In the genomic region with DNA sequence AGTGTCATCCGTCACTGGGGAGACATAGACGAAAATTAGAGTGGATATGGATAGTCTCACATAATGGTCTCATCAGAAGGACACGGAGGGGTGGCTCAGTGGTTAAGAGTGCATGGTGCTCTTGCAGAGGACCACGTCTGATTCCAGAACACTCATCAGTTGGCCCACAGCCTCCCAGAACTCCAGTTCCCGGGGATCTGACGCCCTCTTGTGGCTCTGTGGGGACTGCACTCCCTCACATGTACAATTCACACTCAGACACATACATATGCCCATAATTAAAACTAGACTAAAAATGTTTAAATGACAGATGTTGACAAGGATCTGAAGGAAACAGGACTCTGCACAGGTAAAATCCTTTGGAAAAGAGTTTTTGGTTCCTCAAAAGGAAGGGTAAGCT, we compare ENCODE assay signal across 12 mouse cellular contexts. TPM values are rescaled to one million over a fixed set of nuclear protein-coding genes. Genes with fewer than 3 reads are reported as not detected.
A peak's percentile ranks its signal among the peaks of the same experiment; 100 is the strongest.
DNase-seq lines count a peak whose midpoint lies in the region; ATAC-seq and TF ChIP-seq lines count a peak whose summit lies in the region.
"Had no signal": no experiment of that assay in that cellular context is flagged by ENCODE, and none has a peak within 500 bp of the region (broad histone marks: within the 10 kb centered on the region; RNA-seq: fewer than 3 reads in every experiment).

No protein-coding gene starts in this region.

- H3K9ac ChIP-seq in liver, postnatal 0 days (replicated peaks), result no peak overlapping the region
- H3K9ac ChIP-seq in liver, embryonic 11.5 days (ENCODE audit: low read depth, low read length), result no peak overlapping the region

- no peaks in the 10 kb centered on the region for H3K9me3 ChIP-seq in liver, postnatal 0 days (ENCODE audit: low read length)
- H3K9me3 ChIP-seq in liver, embryonic 11.5 days (ENCODE audit: control insufficient read depth, low read length), result no peaks in the 10 kb centered on the region
- no peaks in the 10 kb centered on the region for H3K9me3 ChIP-seq in E14TG2a.4 (ENCODE audit: low read length)

- no peak for ATAC-seq in liver, postnatal 0 days
- ATAC-seq in liver, embryonic 11.5 days (replicated peaks; ENCODE audit: low FRiP score), result no peak

- no peak overlapping the region for H3K4me3 ChIP-seq in gastrocnemius, adult 2 months
- H3K4me3 ChIP-seq in liver, postnatal 0 days (ENCODE audit: low read depth, low read length), result no peak overlapping the region
- no peak overlapping the region for H3K4me3 ChIP-seq in liver, embryonic 11.5 days (ENCODE audit: low read depth, low read length)
- no peak overlapping the region for H3K4me3 ChIP-seq in E14TG2a.4 (replicated peaks; ENCODE audit: low read length)
- H3K4me3 ChIP-seq in bone marrow, adult 2 months (replicated peaks; ENCODE audit: control insufficient read depth, low read depth, low read length), result no peak overlapping the region

- DNase-seq in gastrocnemius, adult 2 months, result peak; percentile 63
- no peak for DNase-seq in gastrocnemius, postnatal 36 days
- no peak for DNase-seq in liver, postnatal 0 days
- no peak for DNase-seq in liver, embryonic 11.5 days (ENCODE audit: low spot score)
- DNase-seq in adipocyte (ENCODE audit: low spot score), result no peak
- no peak for DNase-seq in cerebellum, adult 9-11 months
- DNase-seq: cerebellum, adult 11 months; layer of hippocampus, postnatal 36 days; thymus, postnatal 36 days had no signal

- no peak overlapping the region; the same call in 1 of the 2 replicates for H3K27ac ChIP-seq in gastrocnemius, adult 2 months
- no peak overlapping the region for H3K27ac ChIP-seq in liver, postnatal 0 days (ENCODE audit: low read depth)
- H3K27ac ChIP-seq in liver, embryonic 11.5 days (ENCODE audit: low read depth, low read length), result no peak overlapping the region
- H3K27ac ChIP-seq in bone marrow, adult 2 months (ENCODE audit: control insufficient read depth, insufficient read depth, low read depth, low read length, poor library complexity), result no peak overlapping the region
- H3K27ac ChIP-seq: macrophage had no signal

- H3K4me1 ChIP-seq in liver, postnatal 0 days (ENCODE audit: insufficient read depth), result 0 out of 2 replicates have a peak, but pooled peaks cover 4% of the 10 kb centered on the region
- H3K4me1 ChIP-seq in liver, embryonic 11.5 days (replicated peaks; ENCODE audit: control insufficient read depth, insufficient read depth, low read length), result no peaks in the 10 kb centered on the region
- peaks cover 18% of the 10 kb centered on the region for H3K4me1 ChIP-seq in E14TG2a.4 (replicated peaks; ENCODE audit: low read depth, low read length)
- no peaks in the 10 kb centered on the region; the same call in 1 of the 2 replicates for H3K4me1 ChIP-seq in bone marrow, adult 2 months (ENCODE audit: control insufficient read depth, insufficient read depth, low read length)

- intact Hi-C loops in gastrocnemius, adult 2 months (cut with DNase I), result no loop called here
- intact Hi-C loops in gastrocnemius, postnatal 36 days (cut with DNase I), result no loop called here

- H3K36me3 ChIP-seq in liver, postnatal 0 days (replicated peaks; ENCODE audit: insufficient read depth, low read length), result 0 out of 2 replicates have a peak, but pooled peaks cover 4% of the 10 kb centered on the region
- H3K36me3 ChIP-seq in liver, embryonic 11.5 days (ENCODE audit: control insufficient read depth, insufficient read depth, low read length), result peaks cover 2% of the 10 kb centered on the region; the same call in 1 of the 2 replicates
- peaks cover 46% of the 10 kb centered on the region for H3K36me3 ChIP-seq in E14TG2a.4 (ENCODE audit: insufficient read depth, low read length)

- no peak overlapping the region for H3K4me2 ChIP-seq in liver, postnatal 0 days (ENCODE audit: low read depth, low read length)
- H3K4me2 ChIP-seq in liver, embryonic 11.5 days, result no peak overlapping the region

- peak; percentile 66 for TF ChIP-seq CTCF in gastrocnemius, adult 2 months (IDR thresholded peaks at IDR 0.05)
- peak; percentile 44 for TF ChIP-seq CTCF in liver, postnatal 0 days (IDR thresholded peaks at IDR 0.05; ENCODE audit: low read depth)
- TF ChIP-seq CTCF in E14TG2a.4 (conservative IDR thresholded peaks at IDR 0.05; ENCODE audit: low read length), result peak; percentile 71
- TF ChIP-seq CTCF in bone marrow, adult 2 months (IDR thresholded peaks at IDR 0.05; ENCODE audit: control insufficient read depth, insufficient read depth, low read length), result peak; percentile 34

- 72% methylated on average over 6 of the region's 6 CpGs for WGBS in liver, postnatal 0 days (ENCODE audit: insufficient replicate concordance)
- 70% methylated on average over 6 of the region's 6 CpGs for WGBS in liver, embryonic 11.5 days
- WGBS in bone marrow, adult 2 months, result 80% methylated on average over 6 of the region's 6 CpGs

- TF ChIP-seq EP300 in liver, postnatal 0 days (IDR thresholded peaks at IDR 0.05; ENCODE audit: low read depth), result no peak

- no peak for TF ChIP-seq POLR2A in bone marrow, adult 2 months (IDR thresholded peaks at IDR 0.05; ENCODE audit: borderline replicate concordance, control insufficient read depth, low read depth, low read length)

- H3K27me3 ChIP-seq in liver, postnatal 0 days (ENCODE audit: insufficient read depth, low read length), result no peaks in the 10 kb centered on the region
- H3K27me3 ChIP-seq in liver, embryonic 11.5 days (replicated peaks; ENCODE audit: control insufficient read depth, insufficient read depth, low read length), result no peaks in the 10 kb centered on the region
- H3K27me3 ChIP-seq in E14TG2a.4 (ENCODE audit: insufficient read depth, low read length), result no peaks in the 10 kb centered on the region

RNA-seq across cellular contexts. Expression of gene Ttc7b, which starts 34.4 kb away (rescaled TPM):
- 100 to 1,000 TPM; 147 to 160 TPM for total RNA-seq in gastrocnemius, adult 2 months (2021)
- total RNA-seq in gastrocnemius, postnatal 36 days (2021), result 100 to 1,000 TPM; 138 to 139 TPM
- 2.2 and 3.3 TPM in 2 replicates for polyA plus RNA-seq in liver, postnatal 0 days (2015; fragmentation: Nextera tagmentation; extraction: Ambion mirVana)
- polyA plus RNA-seq in liver, embryonic 11.5 days (2014; fragmentation: Nextera tagmentation; extraction: Ambion mirVana), result 5.6 and 6.2 TPM in 2 replicates
- 2.9 and 26.5 TPM in 2 replicates for polyA plus RNA-seq in bone marrow, adult 2 months (2011; ENCODE audit: insufficient read depth, insufficient read length, low replicate concordance, missing spikeins)
